Mouse (Mus musculus): ENCODE results near the gene Cyp4f18.

GRCm38 (mm10) chr8:71971945-71972344 lies 37.5 kb downstream of the Cyp4f18 start:
- TF ChIP-seq POLR2A (IDR thresholded peaks at IDR 0.05; ENCODE audit: insufficient read depth, low read depth, low read length) = no peak
- TF ChIP-seq CTCF (IDR thresholded peaks at IDR 0.05; ENCODE audit: insufficient read depth, low read depth, low read length) = no peak

All from olfactory bulb, adult 2 months (tissue).